In genomic region chr1:72232592-72232991, GRCm38 (mm10) we compare ENCODE assay signal across 1 mouse cellular context. TPM values are rescaled to one million over a fixed set of nuclear protein-coding genes. Genes with fewer than 3 reads are reported as not detected.
"Had no signal": no experiment of that assay in that cellular context is flagged by ENCODE, and none has a peak within 500 bp of the region (broad histone marks: within the 10 kb centered on the region; RNA-seq: fewer than 3 reads in every experiment).

No protein-coding gene starts in this region.

RNA-seq across cellular contexts. Expression of gene Tmem169, which starts 51.6 kb away (rescaled TPM):
- polyA plus RNA-seq: macrophage had no signal
